Mouse (Mus musculus): ENCODE results near the gene Det1.

DNA sequence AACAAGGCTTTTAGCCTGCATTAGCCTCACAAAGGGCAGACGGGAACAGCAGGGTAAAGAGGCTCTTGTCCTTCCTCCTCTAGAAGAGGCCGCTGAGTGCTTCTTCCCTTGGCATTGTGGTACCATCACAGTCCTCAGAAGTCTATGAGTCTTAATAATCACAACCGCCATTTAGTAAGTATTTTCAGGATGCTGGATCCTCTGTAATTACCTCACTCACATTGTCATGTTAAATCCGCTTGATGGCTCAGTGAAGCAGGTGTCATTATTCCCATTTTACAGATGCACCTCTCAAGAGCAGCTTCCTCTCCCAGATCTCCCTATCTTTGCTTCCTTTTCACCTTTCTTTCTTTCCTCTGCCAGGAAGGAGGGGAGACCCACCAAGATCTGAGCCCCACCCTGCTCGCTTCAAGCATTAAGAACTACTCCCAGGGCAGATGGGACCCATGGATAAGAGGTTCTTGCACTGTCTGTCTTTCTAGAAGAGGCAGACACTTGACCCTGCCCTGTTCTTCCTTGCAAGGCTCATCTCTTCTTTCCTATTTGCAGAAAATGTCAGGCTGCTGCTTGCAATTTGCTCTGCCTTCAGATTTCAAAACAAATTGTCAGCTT is 8.1 kb upstream of the Det1 start:
- no peak for TF ChIP-seq MYOG (IDR thresholded peaks at IDR 0.05; ENCODE audit: control insufficient read depth in 1 of 3, insufficient read depth in 1 of 3, insufficient read length in 2 of 3, low read depth in 2 of 3)
- TF ChIP-seq USF1 (IDR thresholded peaks at IDR 0.05; ENCODE audit: low read depth) = no peak
